7 mouse cellular contexts compared by ENCODE assay signal in the genomic region with DNA sequence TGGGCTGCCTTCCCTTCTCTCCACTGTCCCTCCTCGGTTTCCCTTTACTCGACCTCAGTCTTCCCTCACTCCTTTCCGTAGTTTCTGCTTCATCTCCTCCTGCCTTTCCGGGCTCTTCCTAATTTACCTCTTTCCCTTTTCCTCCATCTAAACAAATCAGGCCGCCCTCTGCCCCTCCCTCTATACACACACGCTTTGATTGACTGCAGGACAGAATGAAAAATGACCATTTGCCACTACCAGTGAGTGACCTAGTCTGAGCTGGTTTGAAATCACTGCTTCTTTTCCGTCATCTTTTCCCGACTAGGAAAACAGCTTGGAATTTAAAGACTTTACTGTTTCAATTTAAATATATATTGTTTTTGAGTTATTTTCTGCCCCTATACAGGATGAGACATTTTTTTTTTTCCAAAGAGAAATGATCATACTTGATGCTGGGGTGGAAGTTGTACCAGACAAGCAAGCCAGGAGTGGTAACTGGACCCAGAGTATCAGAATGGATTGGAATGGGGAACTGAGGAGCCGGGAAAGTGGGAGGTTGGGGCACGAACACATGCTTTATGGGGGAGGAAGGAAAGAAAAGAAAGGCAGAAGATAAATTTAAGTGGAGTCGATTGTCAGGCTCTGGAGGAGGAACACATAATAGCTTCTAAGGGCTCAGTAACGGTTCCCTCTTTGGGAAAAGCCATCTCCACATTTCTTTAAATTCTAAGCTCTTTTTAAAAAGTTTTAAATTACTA.
A peak's percentile ranks its signal among the peaks of the same experiment; 100 is the strongest.
DNase-seq lines count a peak whose midpoint lies in the region; ATAC-seq and TF ChIP-seq lines count a peak whose summit lies in the region.

No protein-coding gene starts in this region.

- no peak for DNase-seq in lung, postnatal 0 days (ENCODE audit: low spot score)
- DNase-seq in lung, postnatal 25 days (ENCODE audit: low spot score), result no peak
- DNase-seq in limb, embryonic 14.5 days (ENCODE audit: low spot score), result no peak
- DNase-seq in right cerebral cortex, postnatal 25 days, result no peak

- H3K9me3 ChIP-seq in lung, postnatal 0 days (ENCODE audit: low read length), result no peaks in the 10 kb centered on the region
- H3K9me3 ChIP-seq in forebrain, embryonic 13.5 days (replicated peaks), result no peaks in the 10 kb centered on the region
- H3K9me3 ChIP-seq in limb, embryonic 14.5 days (ENCODE audit: control insufficient read depth, low read length), result no peaks in the 10 kb centered on the region
- H3K9me3 ChIP-seq in stomach, embryonic 15.5 days, result no peaks in the 10 kb centered on the region

- WGBS in lung, postnatal 0 days, result 22% methylated on average over 12 of the region's 12 CpGs
- WGBS in forebrain, embryonic 13.5 days, result 26% methylated on average over 12 of the region's 12 CpGs
- 16% methylated on average over 12 of the region's 12 CpGs for WGBS in limb, embryonic 14.5 days
- WGBS in stomach, embryonic 15.5 days, result 20% methylated on average over 12 of the region's 12 CpGs

- peaks cover 21% of the 10 kb centered on the region; the same call in 1 of the 2 replicates for H3K27me3 ChIP-seq in lung, postnatal 0 days (replicated peaks; ENCODE audit: insufficient read depth, low read length)
- no peaks in the 10 kb centered on the region for H3K27me3 ChIP-seq in forebrain, embryonic 13.5 days
- no peaks in the 10 kb centered on the region for H3K27me3 ChIP-seq in limb, embryonic 14.5 days (ENCODE audit: control insufficient read depth, insufficient read depth, low read length)
- 0 out of 2 replicates have a peak, but pooled peaks cover 8% of the 10 kb centered on the region for H3K27me3 ChIP-seq in stomach, embryonic 15.5 days (replicated peaks)

- ATAC-seq in lung, postnatal 0 days, result no peak
- ATAC-seq in forebrain, embryonic 13.5 days, result peak; percentile 44; the same call in 1 of the 2 replicates
- no peak for ATAC-seq in limb, embryonic 14.5 days (ENCODE audit: low FRiP score, low read depth)
- ATAC-seq in stomach, embryonic 15.5 days (ENCODE audit: insufficient read depth, low FRiP score, low read depth), result no peak
- ATAC-seq in cerebellum, adult (ENCODE audit: insufficient number of reproducible peaks, low FRiP score, low TSS enrichment), result no peak

- no peaks in the 10 kb centered on the region for H3K4me1 ChIP-seq in lung, postnatal 0 days (ENCODE audit: insufficient read depth, low read depth, low read length)
- H3K4me1 ChIP-seq in forebrain, embryonic 13.5 days, result peaks cover 28% of the 10 kb centered on the region
- 0 out of 2 replicates have a peak, but pooled peaks cover 3% of the 10 kb centered on the region for H3K4me1 ChIP-seq in limb, embryonic 14.5 days (ENCODE audit: control insufficient read depth, insufficient read depth, low read length)
- H3K4me1 ChIP-seq in stomach, embryonic 15.5 days, result 0 out of 2 replicates have a peak, but pooled peaks cover 4% of the 10 kb centered on the region

- no peak overlapping the region for H3K9ac ChIP-seq in lung, postnatal 0 days (replicated peaks; ENCODE audit: low read depth)
- peak overlapping the region; percentile 79 for H3K9ac ChIP-seq in forebrain, embryonic 13.5 days
- peak overlapping the region; percentile 55 for H3K9ac ChIP-seq in limb, embryonic 14.5 days (ENCODE audit: low read depth, low read length, severe bottlenecking)
- peak overlapping the region; percentile 4; the same call in 1 of the 2 replicates for H3K9ac ChIP-seq in stomach, embryonic 15.5 days

- no peaks in the 10 kb centered on the region for H3K36me3 ChIP-seq in lung, postnatal 0 days (ENCODE audit: insufficient read depth, low read length)
- peaks cover 3% of the 10 kb centered on the region; the same call in 1 of the 2 replicates for H3K36me3 ChIP-seq in forebrain, embryonic 13.5 days (ENCODE audit: poor library complexity, severe bottlenecking)
- no peaks in the 10 kb centered on the region for H3K36me3 ChIP-seq in limb, embryonic 14.5 days (ENCODE audit: control insufficient read depth, insufficient read depth, low read length)
- H3K36me3 ChIP-seq in stomach, embryonic 15.5 days, result no peaks in the 10 kb centered on the region

- no peak overlapping the region for H3K27ac ChIP-seq in lung, postnatal 0 days (ENCODE audit: low read length)
- H3K27ac ChIP-seq in forebrain, embryonic 13.5 days, result peak overlapping the region; percentile 55; the same call in 1 of the 2 replicates
- no peak overlapping the region for H3K27ac ChIP-seq in limb, embryonic 14.5 days (replicated peaks; ENCODE audit: low read depth, low read length)
- no peak overlapping the region for H3K27ac ChIP-seq in stomach, embryonic 15.5 days

- peak overlapping the region; percentile 66 for H3K4me2 ChIP-seq in lung, postnatal 0 days (replicated peaks; ENCODE audit: low read depth, low read length)
- peak overlapping the region; percentile 80 for H3K4me2 ChIP-seq in forebrain, embryonic 13.5 days
- peak overlapping the region; percentile 77 for H3K4me2 ChIP-seq in limb, embryonic 14.5 days (replicated peaks; ENCODE audit: low read depth, low read length, severe bottlenecking)
- peak overlapping the region; percentile 92 for H3K4me2 ChIP-seq in stomach, embryonic 15.5 days

- no peak for TF ChIP-seq CTCF in lung, postnatal 0 days (IDR thresholded peaks at IDR 0.05)

- TF ChIP-seq EP300 in lung, postnatal 0 days (IDR thresholded peaks at IDR 0.05), result no peak

- no peak for TF ChIP-seq POLR2A in limb, embryonic 14.5 days (IDR thresholded peaks at IDR 0.05; ENCODE audit: borderline replicate concordance, extremely low read depth, insufficient read depth, insufficient read length)

- peak overlapping the region; percentile 42 for H3K4me3 ChIP-seq in lung, postnatal 0 days (ENCODE audit: low read depth, low read length)
- peak overlapping the region; percentile 51 for H3K4me3 ChIP-seq in forebrain, embryonic 13.5 days
- H3K4me3 ChIP-seq in limb, embryonic 14.5 days (replicated peaks; ENCODE audit: low read length), result peak overlapping the region; percentile 55
- peak overlapping the region; percentile 49 for H3K4me3 ChIP-seq in stomach, embryonic 15.5 days (replicated peaks)
